Mouse (Mus musculus) gastrocnemius, adult 2 months (tissue): ENCODE data around the gene Mrpl27. TPM values are rescaled to one million over a fixed set of nuclear protein-coding genes. Genes with fewer than 3 reads are reported as not detected.

Experiments used
- DNase-seq: peaks from one replicate; pipeline ENCODE4 v3.0.0; 2022
- H3K27ac ChIP-seq: fragments of 200-600 bp; 2 replicates; pipeline ENCODE4 v1.8.1; 2022; ENCODE audit warnings: mild to moderate bottlenecking
- H3K4me3 ChIP-seq: fragments of 200-600 bp; 2 replicates; pipeline ENCODE4 v1.8.1; 2022; ENCODE audit warnings: mild to moderate bottlenecking, moderate library complexity
- CTCF ChIP-seq: fragments of 200-600 bp; IDR thresholded peaks from 2 replicates; pipeline ENCODE4 v1.8.1; 2022; ENCODE audit warnings: antibody characterized with exemption, mild to moderate bottlenecking, moderate library complexity
- intact Hi-C: fragments of 180-260 bp; cut with DNase I; formaldehyde crosslinking; loops from one replicate; pipeline ENCODE4 v1.15.1; 2025
- long read RNA-seq, 2 experiments: library from polyadenylated mRNA; stranded (forward); transcript quantifications; one replicate each; pipeline ENCODE4 v2.0.0; 2021
- total RNA-seq, 2 experiments: library from RNA; stranded (reverse); gene quantifications; 2 replicates each; pipeline ENCODE4 v1.2.3; 2021

Mrpl27 gene
- 10 to 100 TPM; 50.4 to 59.8 TPM for total RNA-seq
- long read RNA-seq, experiment 1, transcript Mrpl27-201 (4 exons, 756 nt) = major isoform, 42 of 45 reads
- long read RNA-seq, experiment 1, partial matches to known transcripts = 0 of 45 reads
- long read RNA-seq, experiment 1, other reads (novel, unspliced or antisense) = 3 of 45 reads
- long read RNA-seq, experiment 2, transcript Mrpl27-201 (4 exons, 756 nt) = major isoform, 46 of 52 reads
- long read RNA-seq, experiment 2, partial matches to known transcripts = 1 of 52 reads
- long read RNA-seq, experiment 2, other reads (novel, unspliced or antisense) = 4 of 52 reads

DNA sequence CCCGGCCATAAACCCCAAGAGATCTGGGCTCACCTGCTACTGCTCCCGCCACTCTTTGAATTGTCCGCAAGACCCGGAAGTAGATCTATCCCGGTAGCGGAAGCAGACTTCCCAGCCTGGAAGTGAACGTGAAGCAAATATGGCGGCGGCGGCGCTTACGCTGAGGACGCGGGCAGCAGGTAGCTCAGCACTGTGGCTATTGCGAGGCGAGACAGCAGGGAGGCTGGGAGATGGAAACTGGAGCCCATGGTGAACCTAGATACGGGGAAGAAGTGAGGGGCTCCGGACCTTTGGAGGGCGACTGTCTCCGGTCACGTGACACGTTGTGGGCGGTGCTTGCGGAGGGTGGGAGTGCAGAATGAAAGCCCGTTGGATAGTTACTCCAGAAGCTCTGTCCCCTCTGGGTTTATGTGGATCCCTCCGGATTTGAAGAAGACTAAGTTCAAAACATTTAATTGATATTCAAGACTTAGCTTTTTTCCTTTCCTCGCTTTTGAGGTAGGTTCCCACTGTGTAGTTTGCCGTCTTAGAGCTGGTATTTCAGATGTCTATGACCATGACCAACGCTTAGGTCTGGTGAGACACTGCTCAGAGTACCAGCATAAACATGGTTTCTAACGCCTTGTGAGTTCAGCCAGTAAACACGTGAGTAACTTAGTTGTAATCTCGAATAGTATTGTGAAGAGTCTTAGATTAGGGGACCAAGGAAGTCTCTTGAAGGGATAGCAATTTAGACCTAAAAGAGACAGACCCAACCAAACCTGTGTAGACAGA, at the start of gene Mrpl27, which contains the start of gene Eme1:
Mrpl27 (plus strand) TSS at position 105 of the 774 bp plus-strand sequence.
Eme1 (minus strand) TSS at position 302 of the 774 bp plus-strand sequence.
- Histone ChIP-seq H3K4me3 (peak within 1 kb of the TSS; percentile 93), H3K27ac (peak within 1 kb of the TSS; percentile 99)
- no peak for TF ChIP-seq CTCF
- peak; percentile 89 for DNase-seq
- intact Hi-C loops = no loop called here

DNA sequence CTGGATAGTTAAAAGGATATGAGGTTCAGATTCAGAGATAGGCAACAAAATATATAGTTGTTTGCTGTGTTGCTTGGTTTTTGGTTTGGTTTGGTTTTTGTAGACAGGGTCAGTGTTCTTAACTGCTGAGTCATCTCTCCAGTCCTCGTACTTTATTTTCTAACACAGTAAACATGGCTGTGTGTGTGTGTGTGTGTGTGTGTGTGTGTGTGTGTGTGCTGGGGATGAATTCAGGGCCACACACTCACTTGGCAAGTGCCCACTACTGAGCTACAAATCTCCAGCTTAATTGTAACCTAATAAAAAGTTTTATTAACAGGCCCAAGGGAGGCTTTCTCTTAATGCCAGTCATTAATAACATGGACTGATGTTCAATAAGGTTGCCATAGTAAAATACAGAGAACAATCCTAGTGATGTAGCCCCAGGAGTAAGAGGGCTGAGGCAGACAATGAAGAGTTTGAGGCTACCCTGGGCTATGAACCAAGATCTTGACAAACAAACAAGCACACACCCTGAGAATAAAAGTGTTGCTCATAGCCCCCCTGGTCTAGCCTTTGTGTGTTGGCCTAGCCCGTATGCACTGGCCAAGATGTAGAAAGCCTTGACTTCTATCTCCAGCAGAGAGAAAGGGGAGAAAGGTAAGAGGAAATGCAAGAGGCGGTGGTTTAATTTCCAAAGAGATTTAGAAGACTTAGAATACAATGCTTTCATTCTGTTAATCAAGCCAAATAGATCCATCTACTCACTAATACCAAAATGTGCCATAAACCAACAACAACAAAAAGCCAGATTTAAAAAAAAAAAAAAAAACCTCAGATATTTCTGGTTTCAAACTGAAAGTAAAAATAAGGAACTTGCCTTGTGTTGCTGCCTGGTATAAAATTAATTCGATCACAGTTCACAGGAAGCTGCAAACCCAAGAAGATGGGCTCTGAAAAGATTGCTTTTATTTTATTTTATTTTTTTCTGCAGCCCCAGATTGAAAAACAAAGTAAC, 42.5 kb upstream of the Mrpl27 start:
- peak overlapping the region; percentile 43; the same call in 1 of the 2 replicates for H3K27ac ChIP-seq
- DNase-seq = no peak
- intact Hi-C loops = no loop called here
- H3K4me3 ChIP-seq = no peak overlapping the region
- TF ChIP-seq CTCF = no peak

GRCm38 (mm10) chr11:94614603-94615002, 39.0 kb upstream of the Mrpl27 start:
- no peak for TF ChIP-seq CTCF
- intact Hi-C loops = no loop called here
- Histone ChIP-seq H3K27ac (no peak overlapping the region), H3K4me3 (no peak overlapping the region)
- DNase-seq = no peak

GRCm38 (mm10) chr11:94615494-94615893, 38.1 kb upstream of the Mrpl27 start:
- Histone ChIP-seq H3K27ac (no peak overlapping the region), H3K4me3 (no peak overlapping the region)
- intact Hi-C loops = no loop called here
- TF ChIP-seq CTCF = no peak
- no peak for DNase-seq

DNA sequence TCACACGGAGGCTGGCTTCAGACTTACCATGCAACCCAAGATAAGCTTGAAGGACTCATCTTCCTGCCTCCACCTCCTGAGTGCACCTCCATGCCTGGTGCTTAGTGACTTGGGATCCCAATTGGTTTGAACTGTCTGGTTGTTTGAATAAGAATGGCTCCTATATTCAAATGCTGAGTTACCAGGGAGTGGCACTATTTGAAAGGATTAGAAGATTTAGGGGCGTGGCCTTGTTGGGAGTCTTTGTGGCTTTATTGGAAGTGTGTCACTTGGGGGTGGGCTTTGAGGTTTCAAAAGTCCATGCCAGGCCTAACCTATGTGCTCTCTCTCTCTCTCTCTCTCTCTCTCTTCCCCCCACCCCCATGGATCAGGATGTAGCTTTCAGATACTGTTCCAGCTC, 35.9 kb upstream of the Mrpl27 start:
- intact Hi-C loops = no loop called here
- Histone ChIP-seq H3K4me3 (no peak overlapping the region), H3K27ac (no peak overlapping the region)
- no peak for TF ChIP-seq CTCF
- no peak for DNase-seq

GRCm38 (mm10) chr11:94620766-94621457, 32.7 kb upstream of the Mrpl27 start:
- DNase-seq = no peak
- H3K4me3 ChIP-seq = no peak overlapping the region
- H3K27ac ChIP-seq = no peak overlapping the region
- TF ChIP-seq CTCF = no peak
- intact Hi-C loops = no loop called here

DNA sequence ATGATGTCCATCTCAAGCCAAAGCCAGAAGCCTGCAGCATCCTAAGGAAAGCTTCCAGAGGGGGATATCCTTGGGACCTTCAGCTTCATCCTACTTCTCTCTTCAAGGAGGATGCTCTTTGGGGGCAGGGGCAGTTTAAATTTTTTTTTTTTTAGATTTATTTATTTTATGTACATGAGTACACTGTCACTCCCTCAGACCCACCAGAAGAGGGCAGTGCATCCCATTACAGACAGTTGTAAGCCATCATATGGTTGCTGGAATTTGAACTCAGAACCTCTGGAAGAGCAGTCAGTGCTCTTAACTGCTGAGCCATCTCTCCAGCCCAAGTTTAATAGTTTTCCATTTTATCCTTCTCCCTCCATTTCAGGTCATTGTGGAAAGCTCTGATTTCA, 32.1 kb upstream of the Mrpl27 start:
- Histone ChIP-seq H3K27ac (no peak overlapping the region), H3K4me3 (no peak overlapping the region)
- intact Hi-C loops = no loop called here
- no peak for DNase-seq
- TF ChIP-seq CTCF = peak; percentile 35; the same call in 1 of the 2 replicates

DNA sequence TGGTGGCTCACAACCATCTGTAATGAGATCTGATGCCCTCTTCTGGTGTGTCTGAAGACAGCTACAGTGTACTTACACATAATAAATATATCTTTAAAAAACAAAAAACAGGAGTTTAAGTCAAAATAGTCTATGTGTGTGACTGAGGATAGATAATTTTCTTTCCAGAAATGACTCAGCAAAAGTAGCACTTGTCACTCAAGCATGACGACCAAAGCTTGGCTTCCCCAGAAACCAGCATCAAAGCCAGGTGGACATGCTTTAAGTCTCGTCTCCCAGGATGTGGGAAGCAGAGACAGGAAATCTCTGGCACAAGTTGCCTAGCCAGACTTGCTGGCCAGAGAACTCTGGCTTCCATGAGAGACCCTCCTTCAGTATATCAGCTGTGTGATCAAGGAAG, 31.4 kb upstream of the Mrpl27 start:
- intact Hi-C loops = no loop called here
- H3K4me3 ChIP-seq = no peak overlapping the region
- no peak for TF ChIP-seq CTCF
- DNase-seq = no peak
- no peak overlapping the region for H3K27ac ChIP-seq

GRCm38 (mm10) chr11:94629199-94629883, 24.2 kb upstream of the Mrpl27 start, which contains the start of gene Lrrc59:
TSS of gene Lrrc59 (plus strand) at chr11:94629767.
- intact Hi-C loops = no loop called here
- peak within 1 kb of the TSS; percentile 93 for H3K27ac ChIP-seq
- peak; percentile 99 for TF ChIP-seq CTCF
- peak within 1 kb of the TSS; percentile 100 for H3K4me3 ChIP-seq
- peak; percentile 95 for DNase-seq

- DNase-seq = no peak
- intact Hi-C loops = loop anchor here (10.0 kb wide), 1 partner anchor 85 kb away; no protein-coding TSS in a partner anchor
- TF ChIP-seq CTCF = no peak
- Histone ChIP-seq H3K4me3 (peak overlapping the region; percentile 100), H3K27ac (peak overlapping the region; percentile 93)
Measured at GRCm38 (mm10) chr11:94629884-94630198, 23.7 kb upstream of the Mrpl27 start.
